Mouse (Mus musculus) central nervous system, embryonic 14 days (tissue): ENCODE measurements around the gene Agps. TPM values are rescaled to one million over a fixed set of nuclear protein-coding genes. Genes with fewer than 3 reads are reported as not detected.

Experiments
- polyA plus RNA-seq: library from polyadenylated mRNA; depleted of rRNA; stranded (reverse); fragments of >200 nt; gene quantifications from 2 replicates; pipeline ENCODE4 v1.2.3, GENCODE M21; 2012; rRNA removed

The Agps gene
- 17.8 TPM in 2 replicates for polyA plus RNA-seq

DNA sequence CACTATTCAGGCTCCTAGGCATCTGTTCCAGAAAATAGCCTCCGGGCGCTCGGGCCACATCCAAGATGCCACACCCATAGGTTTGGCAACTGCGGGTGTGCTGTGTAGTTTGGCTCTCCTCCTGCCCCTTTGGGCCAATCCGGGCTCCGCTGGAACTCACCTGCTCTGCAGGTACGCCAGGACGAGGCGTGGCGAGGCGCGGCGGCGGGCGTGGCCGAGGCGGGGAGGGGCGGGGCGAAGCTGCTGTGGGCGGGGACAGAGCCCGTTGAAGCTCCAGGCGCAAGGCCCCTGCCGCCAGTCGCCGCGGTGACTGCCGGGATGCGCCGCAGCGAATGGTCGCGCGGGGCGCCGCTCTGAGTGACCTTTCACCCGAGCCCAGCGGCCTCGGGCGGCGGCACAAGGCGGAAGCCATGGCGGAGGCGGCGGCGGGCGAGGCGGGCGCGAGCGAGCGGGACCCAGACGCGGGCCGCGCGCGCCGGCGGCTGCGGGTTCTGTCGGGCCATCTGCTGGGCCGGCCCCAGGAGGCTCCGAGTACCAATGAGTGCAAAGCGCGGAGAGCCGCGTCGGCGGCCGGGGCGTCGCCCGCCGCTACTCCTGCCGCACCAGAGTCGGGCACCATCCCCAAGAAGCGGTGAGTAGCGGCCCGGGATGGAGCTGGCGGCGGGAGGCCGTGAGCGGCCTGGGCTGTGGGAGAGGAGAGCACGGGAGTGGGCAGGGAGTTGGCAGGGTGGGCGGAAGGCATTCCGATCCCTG is at the start of gene Agps:
Agps (plus strand) TSS at position 297 of the 753 bp plus-strand sequence.

DNA sequence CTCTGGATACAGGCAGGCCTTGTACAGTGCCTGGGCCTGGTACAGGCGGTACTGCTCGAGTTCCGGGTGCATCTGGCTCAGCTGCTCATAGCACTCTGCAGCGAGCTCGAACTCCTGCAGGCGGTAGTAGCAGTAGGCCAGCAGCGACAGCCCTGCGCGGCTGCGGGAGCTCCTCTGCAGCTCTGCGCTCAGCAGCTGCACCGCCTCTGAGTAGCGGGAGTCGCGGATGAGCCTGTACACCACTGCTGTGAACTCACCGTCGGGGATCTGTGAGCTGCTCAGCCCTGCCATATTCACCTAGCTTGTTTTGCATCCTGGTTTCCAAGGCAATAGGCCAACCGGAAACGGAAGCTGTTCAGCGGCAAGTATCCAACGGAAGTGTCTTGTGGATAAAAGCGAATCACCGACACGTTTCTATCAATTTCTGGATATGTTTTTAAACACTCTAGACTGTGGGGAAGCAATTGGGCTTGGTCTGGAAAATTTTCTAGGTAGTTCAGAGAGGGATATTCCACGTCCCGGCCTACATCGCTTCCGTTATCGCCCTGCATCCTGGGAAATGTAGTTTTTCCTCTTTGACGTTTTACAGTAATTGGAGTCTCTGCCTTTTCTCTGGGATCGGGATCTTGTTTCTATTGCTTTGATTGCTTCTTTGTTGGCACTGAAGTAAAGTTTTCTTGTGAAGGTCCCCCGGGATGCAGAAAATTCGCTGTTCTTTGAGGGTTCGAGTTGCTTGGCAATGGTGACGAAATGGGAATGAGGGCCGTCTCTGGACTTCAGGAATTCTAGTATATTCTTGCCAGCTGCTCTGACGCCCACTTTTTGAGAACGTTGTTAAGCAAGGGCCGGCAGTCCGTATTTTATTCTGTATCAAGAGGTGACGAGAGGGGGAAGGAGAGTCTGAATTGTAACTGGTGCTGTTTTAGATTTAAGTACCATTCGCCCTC is 106.4 kb downstream of the Agps start, which contains the start of gene Ttc30b:
Ttc30b (minus strand) TSS at position 469 of the 947 bp plus-strand sequence.

DNA sequence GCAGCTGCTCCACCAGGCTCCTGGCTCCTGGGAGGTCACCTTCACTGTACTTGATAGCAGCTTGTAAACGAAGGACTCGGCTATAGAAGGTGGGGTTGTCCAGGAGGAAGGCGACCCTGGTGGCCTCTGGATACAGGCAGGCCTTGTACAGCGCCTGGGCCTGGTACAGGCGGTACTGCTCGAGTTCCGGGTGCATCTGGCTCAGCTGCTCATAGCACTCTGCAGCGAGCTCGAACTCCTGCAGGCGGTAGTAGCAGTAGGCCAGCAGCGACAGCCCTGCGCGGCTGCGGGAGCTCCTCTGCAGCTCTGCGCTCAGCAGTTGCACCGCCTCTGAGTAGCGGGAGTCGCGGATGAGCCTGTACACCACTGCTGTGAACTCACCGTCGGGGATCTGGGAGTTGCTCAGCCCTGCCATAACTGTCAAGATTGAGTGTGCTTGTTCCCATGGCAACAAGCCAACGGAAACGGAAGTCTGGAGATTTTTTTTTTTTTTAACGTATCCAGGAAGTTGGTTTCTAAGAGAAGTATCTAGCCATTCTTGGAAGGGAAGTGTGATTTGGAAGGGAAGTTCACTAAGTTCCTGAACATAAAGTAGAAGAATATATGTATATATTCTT is 145.9 kb downstream of the Agps start, which contains the start of gene Ttc30a2:
Ttc30a2 (minus strand) TSS at position 419 of the 617 bp plus-strand sequence.

Other genes starting within 250 kb of the Agps start
- 565 and 596 TPM in 2 replicates for gene Hnrnpa3, start 172.9 kb upstream of the Agps start, polyA plus RNA-seq
- 14.8 and 17.7 TPM in 2 replicates for gene Nfe2l2, start 127.5 kb upstream of the Agps start, polyA plus RNA-seq
- 10.7 and 11.0 TPM in 2 replicates for gene Ttc30b, start 106.4 kb downstream of the Agps start, polyA plus RNA-seq
- gene Ttc30a2, start 146.0 kb downstream of the Agps start, polyA plus RNA-seq: 0.79 and 0.82 TPM in 2 replicates
- 6.9 and 7.5 TPM in 2 replicates for gene Ttc30a1, start 149.8 kb downstream of the Agps start, polyA plus RNA-seq